Mouse (Mus musculus) urinary bladder, adult 18-20 months (tissue): ENCODE results near the gene Mep1a.
"Not testable (repeated sequence)": the region's sequence is repeated elsewhere in the genome, so short reads cannot be mapped to it uniquely, and the experiment has no call there.

ENCODE experiments used
- DNase-seq, 2 experiments: peaks; one replicate each; pipeline ENCODE4 v3.0.0; 2022; ENCODE audit warnings: low spot score in 2 of 2, mixed read lengths in 2 of 2

Mep1a gene

DNA sequence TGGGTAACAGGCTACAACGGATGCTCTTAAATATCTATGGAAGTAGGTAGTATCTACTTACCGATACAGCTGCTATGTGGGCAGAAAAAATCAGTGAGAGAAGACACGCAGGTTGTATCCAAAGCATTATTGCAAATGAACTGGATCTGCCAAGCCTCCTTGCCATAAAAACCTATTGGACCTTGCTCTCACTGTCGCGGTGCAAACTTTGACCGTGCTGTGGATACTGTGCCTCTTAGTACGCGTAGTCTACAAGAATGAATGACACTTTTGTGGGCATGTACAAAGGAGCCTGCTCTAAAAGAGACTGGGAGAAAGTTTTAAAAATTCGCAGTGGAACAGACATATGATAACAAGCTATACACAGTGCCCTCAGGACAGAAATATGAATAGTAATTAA lies at the start of gene Mep1a:
Gene Mep1a, minus strand, starts transcription at position 221 of the 400 bp plus-strand sequence.
- no peak for DNase-seq

DNA sequence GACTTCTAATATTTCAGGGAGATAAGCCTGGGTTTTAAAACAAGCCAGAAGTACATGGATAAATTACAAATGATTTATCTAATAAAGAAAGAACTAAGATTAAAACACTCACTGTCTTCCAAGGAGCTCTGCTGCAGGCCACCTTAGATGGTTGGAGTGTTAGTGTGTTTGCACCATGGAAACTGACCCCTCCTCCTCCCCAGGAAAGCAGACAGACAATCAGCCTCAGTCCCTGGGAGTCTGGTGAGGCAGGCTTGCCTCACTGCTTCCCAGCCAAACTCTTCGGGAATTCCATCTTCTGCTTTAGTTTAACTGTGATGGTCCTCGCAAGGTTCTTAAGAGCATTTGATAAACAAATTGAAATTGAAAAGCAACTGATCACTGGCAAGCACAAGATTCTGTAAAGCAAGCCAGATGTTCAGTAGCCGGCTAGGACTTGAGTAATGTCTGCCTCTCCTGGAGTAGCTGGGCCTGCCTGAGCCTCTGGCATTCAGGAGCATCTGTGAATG lies 48.6 kb upstream of the Mep1a start:
- no peak for DNase-seq

DNA sequence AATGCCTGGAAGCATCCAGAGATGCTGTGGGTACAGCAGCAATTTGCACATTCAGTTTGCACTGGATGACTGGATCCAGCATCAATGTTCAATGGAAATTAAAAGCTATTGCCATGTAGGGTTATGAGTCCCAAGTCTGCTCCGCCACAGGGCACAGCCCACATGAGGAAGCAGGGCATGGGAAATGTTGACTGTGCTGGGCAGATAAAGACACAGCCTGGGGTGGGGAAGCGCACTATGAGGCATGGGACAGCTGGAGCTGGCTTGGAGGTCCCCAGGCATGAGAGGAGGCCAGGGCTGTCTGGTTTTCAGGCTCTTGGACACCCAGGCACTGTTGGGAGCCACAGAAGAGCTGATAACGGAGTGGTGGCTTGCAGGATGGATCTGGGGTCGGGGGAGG lies 41.4 kb upstream of the Mep1a start:
- DNase-seq, result no peak

DNA sequence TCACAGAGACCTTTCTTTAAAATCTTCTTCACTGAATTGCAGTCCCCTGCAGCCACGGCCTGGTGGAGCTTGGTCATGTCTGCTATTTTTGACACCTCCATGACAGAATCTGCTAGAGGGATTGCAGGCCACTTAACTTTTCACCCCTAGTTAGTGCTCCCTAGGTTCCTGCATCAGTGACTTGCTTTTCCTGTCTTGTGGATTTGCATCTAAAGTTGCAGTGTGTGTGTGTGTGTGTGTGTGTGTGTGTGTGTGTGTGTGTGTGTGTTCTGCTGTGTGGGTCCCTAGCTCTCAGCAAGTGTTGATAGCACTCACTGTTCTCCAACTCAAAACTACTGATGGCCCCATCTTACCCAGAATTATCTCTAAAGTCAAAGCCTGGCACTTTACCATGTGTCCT lies 40.9 kb upstream of the Mep1a start, which contains the start of gene Ankrd66:
Gene Ankrd66, minus strand, starts transcription at position 101 of the 400 bp plus-strand sequence.
- DNase-seq, result no peak

GRCm38 (mm10) chr17:43538767-43539166 lies 36.2 kb upstream of the Mep1a start:
- no peak for DNase-seq

DNA sequence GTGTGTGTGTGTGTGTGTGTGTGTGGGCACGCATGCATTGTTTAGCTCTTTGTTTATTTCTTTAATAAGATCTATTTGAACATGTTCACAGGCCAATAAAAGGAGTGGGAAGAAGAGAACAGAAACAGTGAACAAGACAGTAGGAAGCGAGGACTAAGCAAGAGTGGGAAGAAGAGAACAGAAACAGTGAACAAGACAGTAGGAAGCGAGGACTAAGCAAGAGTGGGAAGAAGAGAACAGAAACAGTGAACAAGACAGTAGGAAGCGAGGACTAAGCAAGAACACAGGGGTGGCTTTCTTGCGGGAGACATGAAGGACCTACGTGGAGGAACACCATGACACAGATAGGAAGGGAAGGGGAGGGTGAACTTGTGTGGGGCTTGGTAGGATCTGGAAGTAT lies 34.2 kb upstream of the Mep1a start:
- DNase-seq, result not testable (repeated sequence)

DNA sequence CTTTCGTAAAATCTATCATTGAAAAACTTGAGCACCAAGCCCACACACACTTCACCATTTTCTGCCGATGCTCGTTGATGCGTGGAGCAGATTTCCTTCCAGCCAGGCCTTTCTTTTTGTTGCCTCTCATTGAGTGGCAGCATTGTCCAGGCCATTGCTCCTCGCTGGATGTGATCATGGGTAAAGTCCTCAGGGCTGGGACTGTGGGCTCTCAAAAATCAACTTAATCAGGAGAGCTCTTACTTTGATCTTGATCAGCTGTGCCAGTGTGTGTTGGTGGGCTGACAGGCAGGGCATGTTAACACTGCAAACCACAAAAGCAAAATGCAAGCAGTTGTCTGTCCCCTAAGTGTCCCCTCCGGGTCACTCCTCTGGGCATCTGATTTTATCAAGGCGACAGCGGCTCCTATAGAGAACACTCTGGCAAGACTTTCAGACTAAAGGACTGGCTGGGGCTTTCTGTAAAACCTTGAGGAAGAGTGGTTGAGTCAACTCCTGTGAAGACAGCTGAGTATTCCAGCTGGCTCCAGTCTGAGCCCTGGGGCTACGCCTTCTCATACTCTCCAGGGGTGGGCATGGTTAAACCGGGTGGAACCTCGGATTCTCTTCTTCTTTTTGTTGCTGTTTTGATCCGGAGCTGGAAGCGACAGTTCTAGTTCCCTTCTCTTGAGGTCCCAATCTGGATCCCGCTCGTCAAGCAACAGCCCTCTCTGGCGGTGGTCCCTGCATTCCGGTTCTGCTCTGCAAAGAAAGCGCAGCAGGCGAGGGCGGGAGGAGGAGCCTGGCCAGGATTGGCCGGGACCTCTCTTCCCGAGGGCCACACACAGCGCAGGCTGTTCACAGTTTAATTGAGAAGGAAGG lies 32.0 kb upstream of the Mep1a start:
- DNase-seq, result peak; percentile 29 to 37

DNA sequence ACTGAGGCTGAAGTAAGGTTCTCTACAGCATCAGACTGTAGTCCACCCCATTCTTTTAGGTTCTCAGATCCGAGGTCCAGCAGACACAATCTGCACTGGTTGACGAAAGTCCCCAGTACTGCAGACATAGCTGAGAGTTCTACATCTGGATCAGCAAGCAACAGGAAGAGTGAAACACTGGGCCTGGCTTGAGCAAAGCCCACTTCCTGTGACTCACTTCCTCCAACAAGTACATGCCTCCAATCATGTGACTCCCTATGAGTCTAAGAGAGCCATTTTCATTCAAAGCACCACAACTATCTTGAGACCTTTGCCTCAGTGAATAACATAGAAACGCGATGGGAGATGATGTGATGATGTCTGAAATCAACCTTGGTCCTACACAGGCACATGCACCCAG lies 28.6 kb upstream of the Mep1a start:
- DNase-seq, result no peak

- no peak for DNase-seq
Observed at GRCm38 (mm10) chr17:43530507-43530906, 27.9 kb upstream of the Mep1a start.

DNA sequence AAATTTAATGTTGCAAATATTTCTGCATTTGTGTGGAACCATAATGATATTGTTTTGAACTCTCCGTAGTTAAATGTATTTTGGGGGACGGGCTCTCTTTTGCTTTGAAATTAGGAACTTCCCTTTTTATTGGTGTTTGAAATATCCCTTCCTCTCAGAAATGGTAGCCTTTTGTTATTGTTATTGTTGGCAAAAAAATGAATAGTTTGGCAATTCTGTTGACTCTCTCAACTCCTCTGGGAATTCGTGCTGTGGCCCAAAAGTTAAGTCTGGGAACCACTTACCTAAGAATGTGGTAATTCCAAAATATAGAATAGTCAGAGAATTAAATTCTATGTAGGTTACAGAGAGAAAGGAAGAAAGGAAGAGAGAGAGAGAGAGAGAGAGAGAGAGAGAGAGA lies 17.6 kb upstream of the Mep1a start:
- DNase-seq, result no peak

DNA sequence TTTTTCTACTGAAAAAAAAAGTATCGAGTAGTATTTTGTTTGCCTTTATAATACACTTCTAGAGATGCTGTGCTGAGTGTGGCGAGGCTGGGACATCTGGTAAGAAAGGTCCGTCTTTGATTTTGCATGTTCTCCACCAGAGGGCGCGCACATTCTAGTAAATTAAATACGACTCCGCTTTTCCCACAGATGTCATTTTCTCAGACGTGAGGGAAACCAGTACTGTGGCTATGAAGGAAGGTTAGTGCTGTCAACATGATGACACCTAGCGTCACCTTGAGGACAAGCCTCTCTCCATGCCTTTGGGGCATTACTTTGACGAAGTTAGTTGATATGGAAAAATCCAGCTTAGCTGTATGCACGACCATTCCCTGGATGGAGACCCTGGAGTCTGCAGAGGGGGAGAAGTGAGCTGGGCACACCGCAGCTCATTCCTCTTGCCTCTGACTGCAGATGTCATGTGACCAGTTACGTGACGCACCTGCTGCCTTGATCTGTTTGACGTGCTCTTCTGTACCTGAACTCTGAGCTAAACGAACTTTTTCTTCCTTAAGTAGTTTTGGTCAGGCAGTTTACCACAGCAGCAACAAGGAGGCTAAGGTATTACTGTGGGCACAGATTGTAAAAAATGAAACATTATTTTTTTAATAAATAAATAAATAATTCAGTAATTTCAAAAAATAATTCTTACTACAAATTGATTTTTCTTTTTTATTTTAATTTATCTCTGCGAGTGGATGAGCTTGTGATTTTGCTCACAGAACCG lies 16.2 kb upstream of the Mep1a start:
- peak; percentile 30 to 31 for DNase-seq

- DNase-seq, result no peak
Observed at GRCm38 (mm10) chr17:43510782-43511181, 8.2 kb upstream of the Mep1a start.

GRCm38 (mm10) chr17:43504594-43504934 lies 2.0 kb upstream of the Mep1a start:
- DNase-seq, result no peak

DNA sequence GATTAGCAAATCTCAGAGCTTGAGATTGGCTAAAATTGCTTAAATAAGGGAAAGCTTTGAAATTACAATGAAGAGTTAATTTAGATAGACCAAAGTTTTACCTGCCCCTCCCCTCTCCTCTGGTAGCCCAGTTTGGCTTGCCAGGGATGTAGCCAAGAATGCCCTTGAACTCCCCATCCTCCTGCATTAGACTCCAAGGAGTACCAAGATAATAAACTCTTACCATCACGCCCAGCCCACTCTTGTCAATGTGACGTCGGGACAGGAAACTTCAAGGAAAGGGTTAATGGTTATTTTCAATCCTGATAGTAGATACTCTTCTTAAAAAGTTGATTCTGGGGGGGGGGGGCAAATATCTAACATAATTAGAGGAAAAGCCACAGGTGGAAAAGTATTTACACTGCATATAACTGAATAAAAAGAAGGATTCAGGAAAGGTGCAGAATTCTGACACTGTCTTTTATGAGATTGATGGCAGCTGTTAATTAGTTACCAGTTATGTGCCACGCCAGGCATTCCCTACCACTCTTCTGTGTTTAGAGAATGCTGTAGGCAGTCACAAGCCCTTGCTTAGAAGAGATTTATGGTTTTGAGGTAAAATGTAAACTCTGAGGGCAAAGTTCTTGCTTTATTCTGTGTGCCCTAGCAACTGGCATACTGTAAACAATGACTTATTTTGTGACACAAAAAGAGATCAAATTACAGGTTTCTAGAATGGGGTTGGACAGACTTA lies 1.4 kb upstream of the Mep1a start:
- DNase-seq, result no peak

GRCm38 (mm10) chr17:43501631-43502030 lies 981 bp downstream of the Mep1a start:
- DNase-seq, result no peak

DNA sequence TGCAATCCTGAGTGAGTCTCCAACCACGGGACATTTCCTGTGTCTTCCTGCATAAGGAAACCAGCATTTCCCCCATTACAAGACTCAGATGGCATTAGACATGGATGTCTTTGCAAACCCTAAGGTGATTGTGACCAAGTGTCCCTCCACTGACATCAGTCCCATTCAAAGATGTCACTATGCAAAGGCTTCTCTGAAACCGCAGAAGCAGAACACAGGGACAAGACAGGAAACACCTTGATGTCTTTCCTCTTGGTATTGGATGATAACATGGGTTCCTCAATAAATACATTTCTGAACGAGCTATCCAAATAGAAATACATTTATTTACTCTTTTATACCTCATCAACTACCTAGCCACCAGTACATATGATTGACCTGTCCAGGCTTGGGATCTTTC lies 1.4 kb downstream of the Mep1a start:
- DNase-seq, result no peak

GRCm38 (mm10) chr17:43500513-43500912 lies 2.1 kb downstream of the Mep1a start:
- no peak for DNase-seq

GRCm38 (mm10) chr17:43497521-43497920 lies 5.1 kb downstream of the Mep1a start:
- no peak for DNase-seq

DNA sequence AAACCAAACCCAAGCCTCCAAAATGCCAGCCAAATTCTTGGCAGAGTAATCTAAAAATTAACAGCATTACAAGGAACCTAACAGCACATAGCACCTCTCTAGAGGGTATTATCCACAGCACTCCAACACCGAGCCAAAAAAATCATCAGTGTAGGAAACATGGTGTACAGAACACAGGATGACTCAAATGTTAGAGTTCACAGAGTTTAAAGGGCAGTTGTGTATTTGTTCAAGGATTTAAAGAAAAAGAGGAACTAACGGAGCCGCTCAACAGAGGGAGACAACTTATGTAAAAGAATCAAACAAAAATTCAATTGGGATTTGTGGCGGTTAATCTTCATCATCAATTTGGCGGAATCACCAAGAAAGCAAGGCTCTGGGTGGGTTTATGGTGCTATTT lies 7.1 kb downstream of the Mep1a start:
- DNase-seq, result no peak

DNA sequence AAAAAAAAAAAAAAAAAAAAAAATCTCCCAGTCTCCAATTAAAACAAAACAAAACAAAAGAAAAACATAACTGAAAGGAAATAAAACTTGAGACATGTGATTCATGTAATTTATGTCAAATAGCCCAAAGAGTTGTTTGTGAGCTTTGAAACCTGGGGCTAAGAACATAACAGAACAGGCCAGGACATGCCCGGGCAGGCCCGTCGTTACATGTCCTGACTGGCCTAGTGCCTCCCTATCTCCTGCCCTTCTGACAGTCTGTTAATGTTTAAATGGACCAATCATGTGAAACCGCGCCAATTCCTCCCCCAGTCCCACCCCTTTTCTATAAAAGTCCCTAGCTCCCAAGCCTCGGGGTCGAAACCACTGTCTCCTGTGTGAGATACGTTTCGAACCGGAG lies 12.2 kb downstream of the Mep1a start:
- DNase-seq, result not testable (repeated sequence)

DNA sequence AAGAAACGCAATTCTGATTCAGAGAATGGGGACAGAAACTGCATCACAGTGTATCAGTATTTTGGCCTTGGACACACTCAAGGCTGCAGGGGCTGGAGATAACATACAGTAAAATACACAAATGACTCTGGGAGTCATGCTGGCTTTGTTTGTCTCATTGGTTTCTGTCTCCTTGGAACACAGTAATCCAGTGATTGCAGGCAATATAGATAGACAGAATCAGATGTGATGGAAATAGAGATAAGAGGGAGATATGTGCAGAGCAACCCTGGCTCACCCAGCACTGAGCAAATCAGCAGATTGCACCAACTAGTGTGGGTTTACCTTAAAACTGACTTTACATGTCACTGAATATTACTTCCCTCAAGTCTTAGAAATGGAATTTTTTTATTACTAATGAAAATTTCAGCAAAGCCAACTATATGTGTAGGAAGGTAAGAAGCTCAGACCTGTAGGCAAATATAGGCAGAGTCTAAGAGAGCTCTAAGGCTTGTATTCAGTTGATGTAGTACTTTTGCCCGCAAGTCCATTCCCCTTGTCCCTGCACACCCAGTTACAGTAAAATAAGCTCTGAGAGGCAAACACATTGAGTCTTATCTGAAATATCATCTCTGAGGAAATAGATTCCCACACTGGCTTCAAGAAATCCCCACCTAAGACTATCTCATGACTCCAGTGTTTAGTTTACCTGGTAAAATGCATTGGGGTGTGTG lies 14.0 kb downstream of the Mep1a start:
- no peak for DNase-seq
